Mouse (Mus musculus): ENCODE data around the gene Grap. TPM values are rescaled to one million over a fixed set of nuclear protein-coding genes. Genes with fewer than 3 reads are reported as not detected.

The Grap gene
- polyA plus RNA-seq (2016; fragmentation: Nextera tagmentation; extraction: Ambion mirVana): 7.7 and 8.1 TPM in 2 replicates

DNA sequence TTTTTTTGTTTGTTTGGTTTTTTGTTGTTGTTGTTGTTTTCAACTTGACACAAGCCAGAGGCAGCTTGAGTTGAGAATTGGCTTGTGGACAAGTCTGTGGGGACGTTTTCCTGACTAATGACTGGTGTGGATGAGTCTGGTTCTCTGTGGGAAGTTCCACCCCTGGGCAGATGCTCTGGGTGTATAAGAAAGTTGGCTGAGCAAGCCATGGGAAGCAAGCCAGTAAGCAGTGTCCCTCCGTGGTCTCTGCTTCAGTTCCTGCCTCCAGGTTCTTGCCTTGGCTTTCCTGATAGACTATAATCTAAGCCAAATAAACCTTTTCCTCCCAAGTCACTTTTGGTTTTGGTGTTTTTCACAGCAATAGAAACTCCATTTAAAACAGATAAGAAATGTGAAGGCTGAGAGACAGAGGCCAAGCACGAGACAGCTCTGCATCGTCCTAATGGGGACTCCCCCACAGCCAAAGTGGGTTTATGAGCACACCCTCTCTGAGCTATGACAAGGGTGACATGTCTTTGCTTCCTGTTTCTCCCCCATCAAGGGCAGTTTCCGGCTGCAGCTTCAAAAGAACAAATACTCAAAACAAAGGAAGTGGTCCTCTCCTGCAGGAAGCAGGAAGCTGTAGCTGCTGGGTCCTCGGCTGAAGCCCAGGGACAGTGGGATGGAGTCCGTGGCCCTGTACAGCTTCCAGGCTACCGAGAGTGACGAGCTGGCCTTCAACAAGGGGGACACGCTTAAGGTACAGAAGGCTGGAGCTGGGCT, at the start of gene Grap:
Grap (plus strand) TSS at position 580 of the 762 bp plus-strand sequence.
- 43% methylated on average over 10 of the region's 10 CpGs for WGBS
- Histone ChIP-seq H3K9me3 (replicated peaks) (no peaks in the 10 kb centered on the region), H3K36me3 (no peaks in the 10 kb centered on the region), H3K4me1 (replicated peaks) (0 out of 2 replicates have a peak, but pooled peaks cover under 1% of the 10 kb centered on the region), H3K9ac (0 out of 2 replicates have a peak within 1 kb of the TSS, but pooled peaks have one; percentile 35), H3K27ac (ENCODE audit: poor library complexity, severe bottlenecking) (no peak within 1 kb of the TSS), H3K27me3 (replicated peaks) (no peaks in the 10 kb centered on the region), H3K4me3 (peak within 1 kb of the TSS; percentile 24; the same call in 1 of the 2 replicates), H3K4me2 (peak within 1 kb of the TSS; percentile 47)
- ATAC-seq (ENCODE audit: insufficient number of reproducible peaks, low FRiP score): no peak

GRCm38 (mm10) chr11:61608072-61608471, 45.0 kb upstream of the Grap start:
- Histone ChIP-seq H3K9me3 (replicated peaks) (peaks cover 9% of the 10 kb centered on the region; the same call in 1 of the 2 replicates), H3K27me3 (replicated peaks) (no peaks in the 10 kb centered on the region), H3K36me3 (no peaks in the 10 kb centered on the region), H3K4me3 (no peak overlapping the region), H3K27ac (ENCODE audit: poor library complexity, severe bottlenecking) (no peak overlapping the region), H3K9ac (no peak overlapping the region), H3K4me1 (replicated peaks) (no peaks in the 10 kb centered on the region), H3K4me2 (no peak overlapping the region)
- no peak for ATAC-seq (ENCODE audit: insufficient number of reproducible peaks, low FRiP score)
- 59% methylated on average over 4 of the region's 4 CpGs for WGBS

GRCm38 (mm10) chr11:61611197-61611596, 41.9 kb upstream of the Grap start:
- Histone ChIP-seq H3K27ac (ENCODE audit: poor library complexity, severe bottlenecking) (no peak overlapping the region), H3K9ac (no peak overlapping the region), H3K9me3 (replicated peaks) (peaks cover 9% of the 10 kb centered on the region; the same call in 1 of the 2 replicates), H3K36me3 (no peaks in the 10 kb centered on the region), H3K27me3 (replicated peaks) (no peaks in the 10 kb centered on the region), H3K4me2 (no peak overlapping the region), H3K4me1 (replicated peaks) (peaks cover 12% of the 10 kb centered on the region), H3K4me3 (no peak overlapping the region)
- WGBS: 73% methylated on average over 3 of the region's 3 CpGs
- no peak for ATAC-seq (ENCODE audit: insufficient number of reproducible peaks, low FRiP score)

GRCm38 (mm10) chr11:61612116-61612635, 40.9 kb upstream of the Grap start:
- no peak overlapping the region for H3K27ac ChIP-seq (ENCODE audit: poor library complexity, severe bottlenecking)
- H3K4me3 ChIP-seq: no peak overlapping the region
- 74% methylated on average over 4 of the region's 4 CpGs for WGBS
- no peak overlapping the region for H3K4me2 ChIP-seq
- no peaks in the 10 kb centered on the region for H3K36me3 ChIP-seq
- H3K27me3 ChIP-seq (replicated peaks): no peaks in the 10 kb centered on the region
- H3K9me3 ChIP-seq (replicated peaks): no peaks in the 10 kb centered on the region; the same call in 1 of the 2 replicates
- no peak for ATAC-seq (ENCODE audit: insufficient number of reproducible peaks, low FRiP score)
- peaks cover 22% of the 10 kb centered on the region for H3K4me1 ChIP-seq (replicated peaks)
- no peak overlapping the region for H3K9ac ChIP-seq

GRCm38 (mm10) chr11:61614401-61614800, 38.7 kb upstream of the Grap start:
- ATAC-seq (ENCODE audit: insufficient number of reproducible peaks, low FRiP score): no peak
- no peak overlapping the region for H3K4me3 ChIP-seq
- no peak overlapping the region for H3K27ac ChIP-seq (ENCODE audit: poor library complexity, severe bottlenecking)
- peaks cover 26% of the 10 kb centered on the region for H3K4me1 ChIP-seq (replicated peaks)
- H3K4me2 ChIP-seq: no peak overlapping the region
- H3K27me3 ChIP-seq (replicated peaks): no peaks in the 10 kb centered on the region
- no peaks in the 10 kb centered on the region for H3K36me3 ChIP-seq
- no peak overlapping the region for H3K9ac ChIP-seq
- H3K9me3 ChIP-seq (replicated peaks): no peaks in the 10 kb centered on the region; the same call in 1 of the 2 replicates
- 51% methylated on average over 5 of the region's 5 CpGs for WGBS

DNA sequence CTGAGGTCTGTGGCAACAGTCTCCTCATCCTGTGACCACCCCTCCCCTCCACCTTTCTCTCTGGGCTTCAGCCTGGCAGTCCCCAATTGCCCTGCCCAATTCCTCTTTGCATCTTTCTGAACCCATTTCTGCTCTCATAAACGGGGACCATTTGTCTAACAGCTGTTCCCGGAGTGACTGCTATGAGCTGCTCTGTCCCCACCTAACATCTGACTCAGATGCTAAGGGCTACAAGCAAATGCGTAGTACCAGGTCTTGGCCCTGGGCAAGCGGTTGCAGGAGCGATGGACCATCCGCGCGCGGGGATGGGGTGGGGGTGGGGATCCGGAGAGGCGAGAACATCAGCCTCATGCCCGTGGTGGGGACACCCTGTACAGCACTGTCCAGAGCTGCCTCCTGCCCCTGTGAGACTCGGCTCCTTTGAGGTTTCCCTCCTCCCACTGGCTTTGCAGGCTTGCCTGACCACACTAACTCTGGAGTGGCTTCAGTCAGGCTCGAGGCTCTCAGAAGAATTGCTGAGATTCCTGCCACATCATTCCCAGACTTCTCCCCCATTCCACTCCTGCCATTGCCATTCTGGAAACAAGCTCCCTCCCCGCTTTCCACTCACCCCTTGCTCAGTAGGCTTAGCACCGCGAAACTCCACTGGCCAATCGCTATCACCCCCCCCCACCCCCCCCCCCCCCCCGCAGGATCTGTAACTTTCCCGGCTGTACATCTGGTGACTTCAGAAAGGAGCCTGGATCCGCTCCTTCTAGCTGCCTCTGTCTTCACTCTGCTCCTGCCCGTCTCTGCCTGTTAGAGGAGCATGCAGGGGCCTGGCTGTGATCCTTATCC, 37.2 kb upstream of the Grap start:
- H3K9me3 ChIP-seq (replicated peaks): no peaks in the 10 kb centered on the region
- H3K4me2 ChIP-seq: peak overlapping the region; percentile 79
- H3K4me3 ChIP-seq: peak overlapping the region; percentile 33
- no peaks in the 10 kb centered on the region for H3K36me3 ChIP-seq
- WGBS: 9% methylated on average over 20 of the region's 22 CpGs
- H3K9ac ChIP-seq: peak overlapping the region; percentile 68
- ATAC-seq (ENCODE audit: insufficient number of reproducible peaks, low FRiP score): peak; percentile 29
- H3K27me3 ChIP-seq (replicated peaks): no peaks in the 10 kb centered on the region
- peak overlapping the region; percentile 56 for H3K27ac ChIP-seq (ENCODE audit: poor library complexity, severe bottlenecking)
- H3K4me1 ChIP-seq (replicated peaks): peaks cover 27% of the 10 kb centered on the region

- peak overlapping the region; percentile 43; the same call in 1 of the 2 replicates for H3K27ac ChIP-seq (ENCODE audit: poor library complexity, severe bottlenecking)
- H3K27me3 ChIP-seq (replicated peaks): no peaks in the 10 kb centered on the region
- no peak overlapping the region for H3K4me3 ChIP-seq
- no peak overlapping the region for H3K9ac ChIP-seq
- no peaks in the 10 kb centered on the region for H3K36me3 ChIP-seq
- peak overlapping the region; percentile 79 for H3K4me2 ChIP-seq
- ATAC-seq (ENCODE audit: insufficient number of reproducible peaks, low FRiP score): no peak
- no peaks in the 10 kb centered on the region for H3K9me3 ChIP-seq (replicated peaks)
- WGBS: 58% methylated on average over 9 of the region's 9 CpGs
- H3K4me1 ChIP-seq (replicated peaks): peaks cover 27% of the 10 kb centered on the region
Observed at GRCm38 (mm10) chr11:61616523-61617292, 36.4 kb upstream of the Grap start.

DNA sequence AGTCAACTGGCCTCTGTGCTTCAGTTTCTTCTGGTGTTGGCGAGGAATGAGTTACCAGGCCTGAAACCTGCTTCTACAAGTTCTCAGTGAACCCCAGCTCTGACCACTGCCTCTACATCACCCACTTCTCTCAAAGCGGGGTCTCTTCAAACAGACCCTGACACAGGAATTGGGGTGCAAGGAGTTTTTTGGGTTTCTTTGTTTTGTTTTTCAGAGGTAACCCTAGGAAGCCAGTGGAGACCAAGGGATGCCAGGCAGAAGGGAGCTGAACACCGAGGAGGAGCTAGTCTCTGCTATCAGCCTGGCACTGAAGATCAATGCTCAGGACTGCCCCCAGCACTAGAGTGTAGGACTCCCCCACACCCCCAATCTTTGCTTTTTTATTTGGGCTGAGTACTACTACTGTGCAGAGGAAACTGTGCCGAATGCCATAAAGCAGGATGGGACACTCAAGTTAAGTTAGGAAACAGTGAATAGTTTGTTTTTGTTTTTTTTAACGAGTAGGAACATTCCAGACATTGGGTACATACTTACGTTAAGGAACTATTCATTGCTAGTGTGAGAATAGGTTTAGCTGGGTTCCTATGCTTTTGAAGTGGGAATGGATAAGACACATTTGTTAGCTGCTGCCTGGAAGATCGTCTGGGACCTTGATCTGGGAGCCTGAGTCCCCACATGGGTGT, 35.6 kb upstream of the Grap start:
- Histone ChIP-seq H3K4me1 (replicated peaks) (peaks cover 27% of the 10 kb centered on the region), H3K9me3 (replicated peaks) (no peaks in the 10 kb centered on the region), H3K36me3 (no peaks in the 10 kb centered on the region), H3K9ac (no peak overlapping the region), H3K4me2 (no peak overlapping the region), H3K27ac (ENCODE audit: poor library complexity, severe bottlenecking) (0 out of 2 replicates have a peak overlapping the region, but pooled peaks have one; percentile 43), H3K4me3 (no peak overlapping the region), H3K27me3 (replicated peaks) (no peaks in the 10 kb centered on the region)
- WGBS: 65% methylated on average over 7 of the region's 7 CpGs
- ATAC-seq (ENCODE audit: insufficient number of reproducible peaks, low FRiP score): no peak

DNA sequence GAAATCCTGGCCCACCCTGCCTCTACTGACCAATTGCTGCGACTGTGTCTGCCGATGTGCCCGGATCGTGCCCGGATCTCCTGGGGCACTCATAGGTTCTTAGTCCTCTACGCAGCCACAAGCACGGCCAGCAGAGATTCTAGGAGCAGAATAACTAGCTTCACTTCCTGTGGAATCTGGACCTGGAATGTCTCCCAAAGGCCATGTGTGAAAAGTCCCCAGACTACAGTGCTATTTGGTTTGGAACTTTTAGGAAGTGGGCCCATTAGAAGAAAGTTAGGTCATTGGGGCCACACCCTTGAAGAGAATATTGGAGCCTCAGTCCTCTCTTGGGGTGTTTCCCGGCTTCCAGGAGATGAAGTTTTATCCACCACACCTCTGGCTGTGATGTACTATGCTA, 34.9 kb upstream of the Grap start:
- Histone ChIP-seq H3K36me3 (no peaks in the 10 kb centered on the region), H3K4me2 (no peak overlapping the region), H3K27ac (ENCODE audit: poor library complexity, severe bottlenecking) (no peak overlapping the region), H3K4me3 (no peak overlapping the region), H3K27me3 (replicated peaks) (no peaks in the 10 kb centered on the region), H3K4me1 (replicated peaks) (peaks cover 27% of the 10 kb centered on the region), H3K9me3 (replicated peaks) (no peaks in the 10 kb centered on the region), H3K9ac (no peak overlapping the region)
- ATAC-seq (ENCODE audit: insufficient number of reproducible peaks, low FRiP score): no peak
- 83% methylated on average over 8 of the region's 8 CpGs for WGBS

DNA sequence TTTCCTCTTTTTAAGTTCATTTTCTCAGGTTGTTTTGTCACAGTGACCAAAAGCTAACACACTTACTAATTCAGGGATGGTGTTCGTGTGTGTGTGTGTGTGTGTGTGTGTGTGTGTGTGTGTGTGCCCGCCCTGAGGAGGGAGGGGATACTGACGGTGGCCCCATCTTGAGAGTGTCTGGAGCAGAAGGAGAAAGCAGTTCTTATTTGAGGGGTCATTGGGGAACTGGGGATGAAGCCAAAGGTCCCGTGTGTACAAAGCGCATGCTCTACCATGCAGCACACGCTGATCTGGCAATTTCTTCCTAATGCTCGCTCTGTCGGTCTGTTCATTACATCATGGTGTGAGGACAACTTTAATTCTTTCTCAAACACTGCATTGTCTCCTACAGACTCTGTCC, 34.5 kb upstream of the Grap start:
- Histone ChIP-seq H3K27me3 (replicated peaks) (no peaks in the 10 kb centered on the region), H3K27ac (ENCODE audit: poor library complexity, severe bottlenecking) (no peak overlapping the region), H3K36me3 (no peaks in the 10 kb centered on the region), H3K9me3 (replicated peaks) (no peaks in the 10 kb centered on the region), H3K4me2 (no peak overlapping the region), H3K9ac (no peak overlapping the region), H3K4me1 (replicated peaks) (peaks cover 27% of the 10 kb centered on the region), H3K4me3 (no peak overlapping the region)
- WGBS: 84% methylated on average over 7 of the region's 8 CpGs
- no peak for ATAC-seq (ENCODE audit: insufficient number of reproducible peaks, low FRiP score)
